Mouse (Mus musculus): Measurements from ENCODE around the gene Chd5.

DNA sequence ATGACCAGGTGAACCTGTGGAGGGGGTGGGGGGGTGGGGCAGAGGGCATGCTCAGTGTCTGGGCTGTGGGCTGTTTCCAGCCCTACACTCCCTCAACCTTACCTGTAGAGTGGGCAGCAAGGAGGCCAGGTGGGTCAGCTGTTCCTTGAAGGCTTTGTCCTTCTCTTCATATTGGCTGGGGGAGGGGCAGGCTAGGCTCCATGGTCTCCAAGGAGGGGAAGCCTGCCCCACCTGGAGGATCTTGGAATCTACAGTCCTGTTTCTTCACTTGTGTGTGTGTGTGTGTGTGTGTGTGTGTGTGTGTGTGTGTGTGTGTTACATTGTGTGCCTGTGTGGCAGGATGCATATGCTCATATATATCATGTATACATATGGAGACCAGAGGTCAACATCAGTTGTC lies 24.5 kb upstream of the Chd5 start:
- TF ChIP-seq POLR2A (IDR thresholded peaks at IDR 0.05; ENCODE audit: borderline replicate concordance, extremely low read depth, insufficient read depth, insufficient read length, poor library complexity, severe bottlenecking) (no peak), CTCF (IDR thresholded peaks at IDR 0.05; ENCODE audit: borderline replicate concordance, extremely low read depth, insufficient read depth, insufficient read length) (peak; percentile 36; the same call in 1 of the 2 replicates)
